Mouse (Mus musculus): ENCODE results near the gene Spata31d1d.
"Not testable (repeated sequence)": the region's sequence is repeated elsewhere in the genome, so short reads cannot be mapped to it uniquely, and the experiment has no call there.

The Spata31d1d gene

DNA sequence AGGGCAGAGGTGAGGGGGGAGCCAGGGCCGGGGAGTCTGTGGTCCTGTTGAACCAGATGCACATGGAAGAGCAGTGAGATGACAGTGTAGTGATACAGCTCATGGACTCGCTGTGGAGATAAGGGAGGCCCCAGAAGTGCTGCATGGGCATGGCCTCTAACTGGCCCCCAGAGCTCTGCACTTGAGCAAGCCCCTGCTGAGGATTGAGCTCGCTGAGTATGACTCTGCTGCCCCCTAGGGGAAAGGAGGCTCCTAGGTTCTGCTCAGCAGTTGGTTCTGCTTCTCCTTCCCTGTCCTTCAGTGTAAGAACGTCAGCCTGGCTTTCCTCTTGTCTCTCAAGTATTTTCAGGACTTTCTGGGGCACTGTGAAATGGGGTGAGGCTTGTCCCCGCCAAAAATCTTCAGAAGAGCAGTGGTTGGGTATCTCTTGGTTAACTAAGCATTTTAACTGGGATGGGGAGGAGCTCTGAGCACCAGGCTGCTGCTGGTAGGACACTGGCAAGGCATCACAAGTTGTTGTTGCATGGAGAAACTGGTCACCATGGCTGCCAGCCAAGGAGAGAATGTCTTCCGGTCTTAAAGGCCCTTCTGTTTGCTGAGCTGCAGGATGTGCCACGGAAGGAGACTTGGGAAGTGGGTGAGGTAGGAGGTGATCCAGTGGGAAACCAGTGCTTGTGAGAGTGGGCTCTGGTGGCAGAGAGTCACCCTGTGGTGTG lies 3.0 kb downstream of the Spata31d1d start:
- peak; percentile 66 for DNase-seq (ENCODE audit: low spot score)

DNA sequence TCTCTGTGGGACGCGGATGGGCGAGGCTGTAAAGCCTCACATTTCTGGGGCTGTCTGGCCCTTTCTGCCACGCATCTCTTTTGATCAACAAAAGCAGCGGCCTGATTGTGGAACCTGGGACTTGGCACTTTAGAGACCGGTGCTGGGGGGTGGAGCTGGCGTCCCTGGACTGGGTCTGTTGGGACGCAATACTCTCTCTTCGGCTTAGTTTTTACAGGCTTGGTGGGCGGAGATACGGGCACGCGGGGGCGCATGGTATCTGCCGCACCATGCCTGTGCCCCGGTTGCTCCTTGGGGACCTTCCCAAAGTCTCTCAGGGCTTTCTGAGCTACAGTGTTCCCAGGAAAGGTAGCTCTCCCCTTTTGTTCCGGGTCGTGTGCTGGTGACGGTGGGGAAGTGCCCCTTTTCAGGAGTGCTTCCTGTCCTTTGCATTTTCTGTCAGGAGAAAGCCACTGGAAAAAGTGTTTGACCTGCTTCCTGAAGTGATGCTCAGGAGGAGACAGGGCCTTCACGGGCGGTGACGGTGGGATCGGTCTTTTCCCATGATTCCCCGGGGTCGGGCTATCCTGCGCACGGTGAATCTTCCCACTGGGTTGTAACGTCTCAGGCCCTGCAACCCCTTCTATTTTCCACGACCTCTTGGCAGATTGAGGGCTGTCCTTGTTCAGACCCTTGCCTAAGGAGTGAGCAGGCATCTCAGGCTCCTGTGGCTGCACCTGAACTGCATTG lies 5.2 kb downstream of the Spata31d1d start:
- DNase-seq (ENCODE audit: low spot score): no peak

- DNase-seq (ENCODE audit: low spot score): not testable (repeated sequence)
Observed at GRCm38 (mm10) chr13:59722089-59722488, 9.5 kb downstream of the Spata31d1d start.

GRCm38 (mm10) chr13:59719475-59719874 lies 12.1 kb downstream of the Spata31d1d start:
- DNase-seq (ENCODE audit: low spot score): no peak

GRCm38 (mm10) chr13:59718857-59719440 lies 12.6 kb downstream of the Spata31d1d start:
- not testable (repeated sequence) for DNase-seq (ENCODE audit: low spot score)

- no peak for DNase-seq (ENCODE audit: low spot score)
Observed at GRCm38 (mm10) chr13:59713710-59714109, 17.8 kb downstream of the Spata31d1d start.

DNA sequence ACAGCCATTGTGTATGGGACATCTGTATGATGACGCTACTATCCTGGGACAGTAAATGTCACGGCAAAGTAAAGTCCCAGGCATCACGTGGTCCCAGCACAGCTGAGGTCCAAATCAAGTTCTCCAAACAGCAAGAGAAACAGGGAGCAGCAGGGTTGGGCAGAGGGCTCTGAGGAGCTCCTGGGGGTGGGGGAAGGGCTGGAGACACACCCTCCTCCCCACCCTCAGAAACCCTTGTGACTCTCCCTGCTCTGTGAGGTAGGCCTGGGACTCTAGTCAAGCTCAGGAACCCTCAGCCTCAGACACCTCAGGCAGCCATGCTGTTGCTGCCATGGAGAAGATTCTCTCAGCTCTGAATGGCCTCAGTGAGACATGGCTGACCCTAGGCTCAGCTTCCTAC lies 19.6 kb downstream of the Spata31d1d start, which contains the start of gene Spata31d1b:
TSS of gene Spata31d1b (plus strand) at position 301 of the 400 bp plus-strand sequence.
- DNase-seq (ENCODE audit: low spot score): not testable (repeated sequence)

DNA sequence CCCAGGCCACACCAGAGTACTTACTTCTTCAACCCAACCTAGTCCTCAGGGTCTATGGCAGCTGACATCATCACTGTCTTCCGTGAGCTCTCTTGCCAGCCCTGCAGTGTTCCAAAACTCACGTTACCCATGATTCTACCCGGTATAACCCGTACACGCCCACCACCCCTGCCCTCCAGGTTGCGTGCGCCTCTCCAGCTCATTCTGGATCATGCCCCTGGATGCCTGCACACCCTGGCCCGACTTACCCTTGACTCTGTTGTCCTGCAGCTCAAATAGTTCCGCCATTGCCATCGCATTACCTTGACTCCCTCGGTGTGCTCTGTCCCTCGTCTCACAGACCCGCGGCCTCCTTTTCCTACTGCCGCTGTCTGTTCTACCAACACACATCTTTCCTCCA lies 21.3 kb downstream of the Spata31d1d start, which contains the start of gene Spata31d1a:
TSS of gene Spata31d1a (minus strand) at position 101 of the 400 bp plus-strand sequence.
- DNase-seq (ENCODE audit: low spot score): no peak

GRCm38 (mm10) chr13:59704562-59704961 lies 27.0 kb downstream of the Spata31d1d start:
- DNase-seq (ENCODE audit: low spot score): no peak

DNA sequence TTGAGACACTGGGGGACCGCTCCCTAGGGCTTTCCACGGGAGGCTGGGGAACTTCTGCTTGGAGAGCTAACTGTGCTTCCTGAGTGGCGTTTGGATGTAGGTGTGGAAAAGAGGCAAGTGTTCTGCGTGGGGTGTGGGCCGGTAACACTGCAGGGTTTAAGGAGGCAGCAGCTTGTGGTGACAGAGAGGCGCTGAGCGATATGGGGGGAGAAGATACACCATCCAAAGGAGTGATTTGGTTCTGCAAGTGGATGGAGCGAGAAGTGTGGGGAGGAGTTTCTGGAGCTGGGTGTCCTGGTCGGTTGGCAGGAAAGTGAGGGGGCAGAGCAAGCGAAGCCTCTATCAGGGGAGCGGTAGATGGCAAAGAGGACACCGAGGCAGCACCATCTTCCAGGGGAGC lies 28.0 kb downstream of the Spata31d1d start:
- DNase-seq (ENCODE audit: low spot score): no peak

DNA sequence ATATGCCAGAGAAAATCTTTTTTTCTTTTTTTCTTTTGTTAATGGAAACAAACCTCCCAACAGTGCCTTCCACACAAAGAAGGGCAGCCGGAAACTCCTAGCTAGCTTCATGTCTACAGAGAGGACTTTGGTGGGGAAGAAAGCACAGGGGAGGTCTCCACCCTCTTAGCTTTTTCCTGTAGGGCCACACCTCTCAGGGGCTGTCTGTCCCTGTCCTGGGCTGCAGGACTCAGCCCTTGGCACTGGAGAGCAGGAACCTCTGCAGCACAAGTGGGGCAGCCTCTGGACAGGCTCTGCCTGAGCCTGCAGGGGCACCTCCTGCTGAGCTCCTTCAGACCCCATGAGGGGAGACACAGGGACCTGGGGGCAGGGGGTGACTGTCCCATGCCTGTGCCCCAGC lies 31.4 kb downstream of the Spata31d1d start:
- DNase-seq (ENCODE audit: low spot score): not testable (repeated sequence)

- DNase-seq (ENCODE audit: low spot score): no peak
Observed at GRCm38 (mm10) chr13:59699131-59699530, 32.4 kb downstream of the Spata31d1d start.

DNA sequence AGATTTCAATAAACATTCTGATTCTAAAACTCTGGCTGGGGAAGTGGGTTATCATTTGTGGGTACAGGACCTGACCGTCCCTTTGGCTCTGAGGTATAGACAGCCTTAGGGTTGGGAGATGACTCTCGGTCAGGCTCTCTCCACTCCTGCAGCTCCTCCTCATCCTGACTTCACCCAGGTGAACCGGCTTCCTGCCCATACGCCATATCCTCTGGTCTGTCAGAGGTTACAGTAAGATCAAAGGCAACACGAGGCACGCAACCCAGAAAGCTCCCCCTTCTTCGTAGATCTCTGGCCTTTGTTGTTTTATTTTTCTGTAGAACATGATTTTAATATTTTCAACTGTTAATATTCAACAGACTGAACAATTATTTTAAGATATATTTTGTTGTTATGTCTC lies 35.8 kb downstream of the Spata31d1d start:
- DNase-seq (ENCODE audit: low spot score): no peak

GRCm38 (mm10) chr13:59694008-59694407 lies 37.5 kb downstream of the Spata31d1d start, which contains the start of gene 4921517D22Rik:
Gene 4921517D22Rik (minus strand): TSS chr13:59694108.
- no peak for DNase-seq (ENCODE audit: low spot score)

DNA sequence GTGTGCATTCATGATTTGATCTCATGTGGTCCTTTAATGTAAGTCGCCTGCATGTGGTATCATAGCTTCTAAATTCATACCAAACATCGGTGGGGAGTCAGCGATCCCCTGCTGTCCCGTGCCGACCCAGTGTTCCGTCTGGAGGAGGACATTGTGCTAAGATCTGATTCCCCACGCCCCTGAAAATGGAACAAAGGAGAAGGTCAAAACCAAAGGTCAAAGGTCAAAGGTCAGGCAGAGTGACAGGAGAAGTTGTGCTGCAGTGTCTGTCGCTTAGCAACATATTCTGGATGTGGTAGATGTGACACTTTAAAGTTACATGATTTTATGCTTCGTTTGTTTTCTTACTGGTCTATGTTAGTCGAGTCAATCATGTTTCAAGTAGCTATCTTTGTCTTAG lies 40.1 kb downstream of the Spata31d1d start:
- no peak for DNase-seq (ENCODE audit: low spot score)

DNA sequence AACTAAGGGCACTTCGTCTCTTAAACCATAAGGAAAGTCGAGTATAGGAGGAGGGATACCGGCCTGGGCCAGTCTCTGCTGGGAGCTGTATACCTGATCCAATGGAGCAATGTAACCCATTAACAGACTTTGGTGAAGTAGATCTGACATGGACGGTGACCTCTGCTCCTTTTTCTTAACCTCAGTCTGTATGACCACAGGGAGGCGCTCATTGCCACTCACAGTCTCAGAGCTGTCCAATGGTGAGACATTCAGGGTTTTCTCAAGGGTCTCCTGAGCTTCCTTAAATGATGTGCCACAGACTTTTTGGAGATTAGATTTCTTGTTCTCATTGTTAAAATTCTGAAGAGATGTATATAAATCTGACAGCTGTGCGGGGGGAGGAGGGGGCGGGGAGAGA lies 41.0 kb downstream of the Spata31d1d start:
- DNase-seq (ENCODE audit: low spot score): no peak

GRCm38 (mm10) chr13:59689843-59690242 lies 41.7 kb downstream of the Spata31d1d start:
- DNase-seq (ENCODE audit: low spot score): no peak

DNA sequence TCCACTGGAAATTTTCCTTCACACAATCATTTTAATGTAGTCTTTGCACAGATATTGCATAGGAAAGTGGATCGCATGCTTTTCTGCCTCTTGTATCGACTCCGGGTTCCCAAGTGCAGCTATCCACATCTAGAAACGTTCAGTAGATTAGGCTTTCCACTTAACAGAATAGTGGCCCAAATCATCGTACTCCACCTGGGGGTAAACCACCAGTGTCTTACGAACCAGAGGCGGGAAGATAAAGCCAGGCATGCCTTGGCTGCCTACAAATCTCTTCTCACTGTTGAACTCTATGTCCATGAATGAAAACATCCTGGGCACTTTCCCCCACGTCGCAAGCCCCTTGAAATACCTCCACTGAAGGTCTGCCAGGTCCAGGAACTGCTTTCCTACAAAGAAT lies 42.2 kb downstream of the Spata31d1d start:
- DNase-seq (ENCODE audit: low spot score): no peak

DNA sequence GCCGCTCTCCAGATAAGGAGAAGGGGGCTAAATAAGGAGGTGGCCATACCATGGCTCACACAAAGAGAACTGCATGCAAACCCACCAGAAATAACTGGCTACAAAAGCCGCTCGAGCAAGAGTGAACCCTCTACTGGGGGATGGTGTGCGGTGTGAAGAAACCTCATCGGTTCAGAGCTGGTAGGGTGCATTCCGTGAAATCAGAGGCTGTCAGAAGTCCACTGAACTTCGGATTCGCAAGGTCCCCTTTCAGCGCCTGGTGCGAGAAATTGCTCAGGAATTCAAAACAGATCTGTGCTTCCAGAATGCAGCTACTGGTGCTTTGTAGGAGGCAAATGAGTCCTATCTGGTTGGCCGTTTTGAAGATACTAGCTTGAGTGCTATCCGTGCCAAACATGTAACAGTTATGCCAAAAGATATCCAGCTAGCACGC lies 43.2 kb downstream of the Spata31d1d start:
- DNase-seq (ENCODE audit: low spot score): peak; percentile 36

DNA sequence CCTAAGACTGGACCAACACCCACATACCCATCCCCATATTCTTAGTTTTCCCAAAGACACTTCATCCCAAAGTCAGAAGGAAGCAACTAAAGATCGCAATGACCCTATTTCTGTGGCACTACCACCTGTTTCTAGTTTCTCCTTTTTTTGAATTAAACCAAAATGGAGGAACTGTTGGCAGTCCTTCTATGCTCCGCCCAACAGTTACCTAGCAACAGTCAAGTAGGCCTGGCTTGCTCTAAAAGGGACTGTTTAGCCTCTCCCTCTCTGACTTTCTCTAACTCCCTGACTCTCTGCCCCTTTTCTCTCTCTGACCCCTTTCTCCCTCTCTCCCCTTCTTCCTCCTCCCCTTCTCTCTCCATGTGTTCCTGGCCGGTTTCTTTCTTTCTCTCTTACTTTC lies 46.3 kb downstream of the Spata31d1d start:
- no peak for DNase-seq (ENCODE audit: low spot score)

DNA sequence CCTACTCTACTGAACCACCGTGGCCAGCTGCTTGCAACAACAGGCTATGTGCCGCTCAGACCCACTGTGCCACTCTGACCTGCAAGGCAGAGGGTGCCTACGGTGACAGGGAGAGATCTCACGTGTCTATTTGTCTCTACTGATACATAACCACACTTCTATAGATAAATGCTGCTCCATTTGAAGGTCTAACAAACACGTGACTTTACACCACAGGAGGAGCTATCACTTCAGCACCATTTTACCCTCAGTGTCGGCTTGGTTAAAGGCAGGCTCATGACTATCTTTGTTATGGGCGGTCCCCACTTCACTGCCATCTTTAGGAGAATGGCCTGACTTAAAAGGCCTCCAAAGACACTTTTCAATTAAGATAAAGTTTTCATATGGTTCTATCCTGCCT lies 48.9 kb downstream of the Spata31d1d start:
- DNase-seq (ENCODE audit: low spot score): no peak

GRCm38 (mm10) chr13:59679908-59680307 lies 51.6 kb downstream of the Spata31d1d start:
- DNase-seq (ENCODE audit: low spot score): no peak

GRCm38 (mm10) chr13:59679306-59679705 lies 52.2 kb downstream of the Spata31d1d start:
- DNase-seq (ENCODE audit: low spot score): no peak

Data from testis, postnatal 14 days (tissue).